Mouse (Mus musculus): ENCODE measurements around the gene Abcc6. TPM values are rescaled to one million over a fixed set of nuclear protein-coding genes. Genes with fewer than 3 reads are reported as not detected.

Abcc6 gene
- polyA plus RNA-seq, 1 experiment from 2014 or later: 1.3 TPM

GRCm38 (mm10) chr7:46025436-46025835, 4.7 kb downstream of the Abcc6 start:
- no peak for ATAC-seq (ENCODE audit: insufficient read depth, low FRiP score, low read depth)
- H3K36me3 ChIP-seq: no peaks in the 10 kb centered on the region

GRCm38 (mm10) chr7:46021951-46022350, 8.2 kb downstream of the Abcc6 start:
- H3K4me1 ChIP-seq: no peaks in the 10 kb centered on the region
- H3K4me3 ChIP-seq (replicated peaks): no peak overlapping the region
- H3K27ac ChIP-seq: no peak overlapping the region
- no peaks in the 10 kb centered on the region for H3K36me3 ChIP-seq
- no peak overlapping the region for H3K4me2 ChIP-seq
- ATAC-seq (ENCODE audit: insufficient read depth, low FRiP score, low read depth): no peak
- no peaks in the 10 kb centered on the region for H3K27me3 ChIP-seq (replicated peaks)
- H3K9me3 ChIP-seq: no peaks in the 10 kb centered on the region
- no peak overlapping the region for H3K9ac ChIP-seq
- 45% methylated on average over 4 of the region's 4 CpGs for WGBS

More at GRCm38 (mm10) chr7:46025436-46025835, 4.7 kb downstream of the Abcc6 start:
- H3K4me1 ChIP-seq: peaks cover 8% of the 10 kb centered on the region
- no peak overlapping the region for H3K4me2 ChIP-seq
- no peaks in the 10 kb centered on the region for H3K9me3 ChIP-seq
- no peaks in the 10 kb centered on the region for H3K27me3 ChIP-seq (replicated peaks)
- no peak overlapping the region for H3K9ac ChIP-seq
- no peak overlapping the region for H3K4me3 ChIP-seq (replicated peaks)
- H3K27ac ChIP-seq: no peak overlapping the region
- 73% methylated on average over 9 of the region's 9 CpGs for WGBS

- Histone ChIP-seq H3K4me1 (no peaks in the 10 kb centered on the region), H3K4me3 (replicated peaks) (no peak overlapping the region), H3K27me3 (replicated peaks) (no peaks in the 10 kb centered on the region), H3K9me3 (no peaks in the 10 kb centered on the region), H3K9ac (no peak overlapping the region), H3K36me3 (no peaks in the 10 kb centered on the region), H3K4me2 (no peak overlapping the region), H3K27ac (no peak overlapping the region)
- 69% methylated on average over 3 of the region's 3 CpGs for WGBS
- ATAC-seq (ENCODE audit: insufficient read depth, low FRiP score, low read depth): no peak
Measured at GRCm38 (mm10) chr7:46019594-46019993, 10.5 kb downstream of the Abcc6 start.

- peaks cover 14% of the 10 kb centered on the region for H3K4me1 ChIP-seq
- H3K36me3 ChIP-seq: no peaks in the 10 kb centered on the region
- H3K4me2 ChIP-seq: no peak overlapping the region
- 18% methylated on average over 9 of the region's 9 CpGs for WGBS
- H3K9me3 ChIP-seq: no peaks in the 10 kb centered on the region
- no peaks in the 10 kb centered on the region for H3K27me3 ChIP-seq (replicated peaks)
- H3K4me3 ChIP-seq (replicated peaks): no peak overlapping the region
- H3K27ac ChIP-seq: peak overlapping the region; percentile 59
- ATAC-seq (ENCODE audit: insufficient read depth, low FRiP score, low read depth): peak; percentile 76
- H3K9ac ChIP-seq: no peak overlapping the region
Measured at GRCm38 (mm10) chr7:46013266-46014010, 16.7 kb downstream of the Abcc6 start.

GRCm38 (mm10) chr7:46012121-46012520, 18.0 kb downstream of the Abcc6 start:
- H3K9ac ChIP-seq: no peak overlapping the region
- ATAC-seq (ENCODE audit: insufficient read depth, low FRiP score, low read depth): no peak
- no peaks in the 10 kb centered on the region for H3K27me3 ChIP-seq (replicated peaks)
- no peak overlapping the region for H3K27ac ChIP-seq
- H3K4me2 ChIP-seq: no peak overlapping the region
- no peaks in the 10 kb centered on the region for H3K9me3 ChIP-seq
- H3K4me1 ChIP-seq: peaks cover 14% of the 10 kb centered on the region
- no peaks in the 10 kb centered on the region for H3K36me3 ChIP-seq
- H3K4me3 ChIP-seq (replicated peaks): no peak overlapping the region

GRCm38 (mm10) chr7:46009578-46009977, 20.5 kb downstream of the Abcc6 start:
- peak; percentile 16; the same call in 1 of the 2 replicates for ATAC-seq (ENCODE audit: insufficient read depth, low FRiP score, low read depth)
- Histone ChIP-seq H3K36me3 (no peaks in the 10 kb centered on the region), H3K4me2 (no peak overlapping the region), H3K27ac (no peak overlapping the region), H3K9ac (no peak overlapping the region), H3K27me3 (replicated peaks) (no peaks in the 10 kb centered on the region), H3K9me3 (no peaks in the 10 kb centered on the region), H3K4me1 (peaks cover 14% of the 10 kb centered on the region), H3K4me3 (replicated peaks) (no peak overlapping the region)
- 13% methylated on average over 5 of the region's 5 CpGs for WGBS

- H3K36me3 ChIP-seq: no peaks in the 10 kb centered on the region
- no peaks in the 10 kb centered on the region for H3K9me3 ChIP-seq
- no peak for ATAC-seq (ENCODE audit: insufficient read depth, low FRiP score, low read depth)
- no peaks in the 10 kb centered on the region for H3K27me3 ChIP-seq (replicated peaks)
- H3K4me2 ChIP-seq: no peak overlapping the region
- H3K4me3 ChIP-seq (replicated peaks): no peak overlapping the region
- no peaks in the 10 kb centered on the region for H3K4me1 ChIP-seq
- 53% methylated on average over 4 of the region's 4 CpGs for WGBS
- H3K27ac ChIP-seq: no peak overlapping the region
- H3K9ac ChIP-seq: no peak overlapping the region
Measured at GRCm38 (mm10) chr7:46002748-46003147, 27.4 kb downstream of the Abcc6 start.

GRCm38 (mm10) chr7:46000577-46000976, 29.5 kb downstream of the Abcc6 start:
- Histone ChIP-seq H3K4me3 (replicated peaks) (no peak overlapping the region), H3K36me3 (no peaks in the 10 kb centered on the region), H3K4me2 (no peak overlapping the region), H3K9ac (no peak overlapping the region), H3K27me3 (replicated peaks) (no peaks in the 10 kb centered on the region), H3K9me3 (no peaks in the 10 kb centered on the region), H3K27ac (no peak overlapping the region), H3K4me1 (no peaks in the 10 kb centered on the region)
- ATAC-seq (ENCODE audit: insufficient read depth, low FRiP score, low read depth): no peak
- WGBS: 90% methylated on average over 4 of the region's 4 CpGs

GRCm38 (mm10) chr7:45992470-45992869, 37.6 kb downstream of the Abcc6 start:
- no peak overlapping the region for H3K9ac ChIP-seq
- ATAC-seq (ENCODE audit: insufficient read depth, low FRiP score, low read depth): no peak
- H3K27me3 ChIP-seq (replicated peaks): no peaks in the 10 kb centered on the region
- no peaks in the 10 kb centered on the region for H3K4me1 ChIP-seq
- H3K9me3 ChIP-seq: no peaks in the 10 kb centered on the region
- WGBS: 74% methylated on average over 8 of the region's 8 CpGs
- H3K4me2 ChIP-seq: no peak overlapping the region
- no peak overlapping the region for H3K27ac ChIP-seq
- H3K36me3 ChIP-seq: no peaks in the 10 kb centered on the region
- H3K4me3 ChIP-seq (replicated peaks): no peak overlapping the region

GRCm38 (mm10) chr7:45988344-45988743, 41.8 kb downstream of the Abcc6 start:
- Histone ChIP-seq H3K4me1 (no peaks in the 10 kb centered on the region), H3K4me3 (replicated peaks) (no peak overlapping the region), H3K27me3 (replicated peaks) (no peaks in the 10 kb centered on the region), H3K9ac (no peak overlapping the region), H3K4me2 (no peak overlapping the region), H3K27ac (no peak overlapping the region), H3K9me3 (no peaks in the 10 kb centered on the region), H3K36me3 (no peaks in the 10 kb centered on the region)
- WGBS: 91% methylated on average over 1 of the region's 1 CpGs
- ATAC-seq (ENCODE audit: insufficient read depth, low FRiP score, low read depth): no peak

GRCm38 (mm10) chr7:45986893-45987292, 43.2 kb downstream of the Abcc6 start:
- ATAC-seq (ENCODE audit: insufficient read depth, low FRiP score, low read depth): no peak
- no peaks in the 10 kb centered on the region for H3K36me3 ChIP-seq
- H3K9me3 ChIP-seq: no peaks in the 10 kb centered on the region
- no peak overlapping the region for H3K27ac ChIP-seq
- H3K4me3 ChIP-seq (replicated peaks): no peak overlapping the region
- H3K27me3 ChIP-seq (replicated peaks): no peaks in the 10 kb centered on the region
- 67% methylated on average over 6 of the region's 6 CpGs for WGBS
- H3K4me1 ChIP-seq: no peaks in the 10 kb centered on the region
- H3K4me2 ChIP-seq: no peak overlapping the region
- H3K9ac ChIP-seq: no peak overlapping the region

GRCm38 (mm10) chr7:45981612-45982011, 48.5 kb downstream of the Abcc6 start:
- ATAC-seq (ENCODE audit: insufficient read depth, low FRiP score, low read depth): no peak
- no peak overlapping the region for H3K27ac ChIP-seq
- WGBS: 75% methylated on average over 5 of the region's 5 CpGs
- no peaks in the 10 kb centered on the region for H3K4me1 ChIP-seq
- H3K4me3 ChIP-seq (replicated peaks): no peak overlapping the region
- no peaks in the 10 kb centered on the region for H3K36me3 ChIP-seq
- H3K9ac ChIP-seq: no peak overlapping the region
- H3K4me2 ChIP-seq: no peak overlapping the region
- H3K9me3 ChIP-seq: no peaks in the 10 kb centered on the region
- H3K27me3 ChIP-seq (replicated peaks): no peaks in the 10 kb centered on the region

- H3K36me3 ChIP-seq: no peaks in the 10 kb centered on the region
- WGBS: 67% methylated on average over 6 of the region's 6 CpGs
- H3K27ac ChIP-seq: no peak overlapping the region
- H3K4me3 ChIP-seq (replicated peaks): no peak overlapping the region
- H3K4me2 ChIP-seq: no peak overlapping the region
- ATAC-seq (ENCODE audit: insufficient read depth, low FRiP score, low read depth): no peak
- no peaks in the 10 kb centered on the region for H3K9me3 ChIP-seq
- H3K27me3 ChIP-seq (replicated peaks): no peaks in the 10 kb centered on the region
- H3K9ac ChIP-seq: no peak overlapping the region
- no peaks in the 10 kb centered on the region for H3K4me1 ChIP-seq
Measured at GRCm38 (mm10) chr7:45974512-45974911, 55.6 kb downstream of the Abcc6 start.

All from stomach, embryonic 15.5 days (tissue).